Mouse (Mus musculus) myocyte (in vitro differentiated cells): Measurements from ENCODE around the gene Myt1l.

Source experiments
- E2F4 ChIP-seq: IDR thresholded peaks from one replicate; pipeline ENCODE4 v1.6.1; 2011; ENCODE audit warnings: mild to moderate bottlenecking, control low read depth, moderate library complexity; ENCODE audit not compliant: insufficient read depth
- MAX ChIP-seq: IDR thresholded peaks from one replicate; pipeline ENCODE4 v1.6.1; 2011; ENCODE audit warnings: low read depth, mild to moderate bottlenecking, control low read depth
- MYOG ChIP-seq, 3 experiments: IDR thresholded peaks; one replicate each; pipeline ENCODE4 v1.6.1; 2011; ENCODE audit warnings: control low read depth in 2 of 3, low read depth in 2 of 3, mild to moderate bottlenecking in 2 of 3; ENCODE audit not compliant: insufficient read length in 2 of 3, control insufficient read depth in 1 of 3, insufficient read depth in 1 of 3
- POLR2A ChIP-seq: IDR thresholded peaks from one replicate; pipeline ENCODE4 v1.6.1; 2011; ENCODE audit warnings: low read depth, mild to moderate bottlenecking, control low read depth, moderate library complexity; ENCODE audit not compliant: insufficient read length
- POLR2AphosphoS2 ChIP-seq: IDR thresholded peaks from one replicate; pipeline ENCODE4 v1.6.1; 2011; ENCODE audit warnings: low read depth, control low read depth; ENCODE audit not compliant: insufficient read length
- REST ChIP-seq: IDR thresholded peaks from one replicate; pipeline ENCODE4 v1.6.1; 2011; ENCODE audit warnings: mild to moderate bottlenecking, control low read depth, moderate library complexity; ENCODE audit not compliant: insufficient read depth, insufficient read length
- TCF3 ChIP-seq: IDR thresholded peaks from one replicate; pipeline ENCODE4 v1.6.1; 2011; ENCODE audit warnings: low read depth, control low read depth; ENCODE audit not compliant: insufficient read length
- USF1 ChIP-seq: IDR thresholded peaks from one replicate; pipeline ENCODE4 v1.6.1; 2011; ENCODE audit warnings: low read depth, mild to moderate bottlenecking, control low read depth, moderate library complexity

DNA sequence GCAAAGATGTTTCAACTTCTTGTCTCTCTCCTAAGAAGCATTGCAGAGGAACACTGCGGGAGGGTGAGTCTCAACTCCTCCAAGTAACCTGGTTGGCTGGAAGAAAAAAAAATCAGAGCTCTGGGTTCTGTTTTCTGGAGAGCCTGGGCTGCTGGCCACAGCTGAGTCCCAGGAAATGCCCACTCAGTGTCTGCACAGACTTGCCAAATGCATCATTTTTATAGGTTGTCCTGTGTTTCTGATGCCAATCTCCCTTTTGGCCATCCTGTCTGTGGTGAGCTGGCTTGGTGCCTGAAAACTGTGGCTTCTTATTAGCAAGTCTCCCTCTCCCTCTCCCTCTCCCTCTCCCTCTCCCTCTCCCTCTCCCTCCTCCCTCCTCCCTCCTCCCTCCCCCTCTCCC is 65.6 kb downstream of the Myt1l start:
- TF ChIP-seq USF1 (no peak), POLR2A (no peak), MYOG (IDR thresholded peaks at IDR 0.05; ENCODE audit: control insufficient read depth in 1 of 3, insufficient read depth in 1 of 3, insufficient read length in 2 of 3, low read depth in 2 of 3) (no peak), POLR2AphosphoS2 (no peak), MAX (no peak), TCF3 (no peak), REST (no peak), E2F4 (no peak)
